Mouse (Mus musculus): ENCODE measurements around the gene Psmd13. TPM values are rescaled to one million over a fixed set of nuclear protein-coding genes. Genes with fewer than 3 reads are reported as not detected.

Psmd13 gene
- total and polyA plus RNA-seq, 3 experiments: 50.8 to 86.1 (median 72.6) TPM

GRCm38 (mm10) chr7:140921225-140921975, 39.6 kb downstream of the Psmd13 start:
- no peak for DNase-seq
- WGBS: 30% methylated on average over 22 of the region's 22 CpGs
- intact Hi-C loops (cut with DNase I): no loop called here
- Histone ChIP-seq H3K4me3 (no peak overlapping the region), H3K27me3 (ENCODE audit: control insufficient read depth, insufficient read depth, low read length) (peaks cover 18% of the 10 kb centered on the region), H3K4me1 (ENCODE audit: control insufficient read depth, insufficient read depth, low read length) (peaks cover 4% of the 10 kb centered on the region), H3K79me2 (replicated peaks; ENCODE audit: control insufficient read depth, insufficient read depth, low read length) (no peaks in the 10 kb centered on the region), H3K9ac (ENCODE audit: low read depth, low read length) (no peak overlapping the region), H3K27ac (no peak overlapping the region), H3K36me3 (ENCODE audit: control insufficient read depth, insufficient read depth, low read length) (no peaks in the 10 kb centered on the region)
- no peak for TF ChIP-seq CTCF (IDR thresholded peaks at IDR 0.05)
- no peak for TF ChIP-seq EP300 (IDR thresholded peaks at IDR 0.05; ENCODE audit: insufficient read depth, low read depth, low read length)
- no peak for TF ChIP-seq POLR2A (IDR thresholded peaks at IDR 0.05; ENCODE audit: insufficient read depth, low read depth, low read length)

DNA sequence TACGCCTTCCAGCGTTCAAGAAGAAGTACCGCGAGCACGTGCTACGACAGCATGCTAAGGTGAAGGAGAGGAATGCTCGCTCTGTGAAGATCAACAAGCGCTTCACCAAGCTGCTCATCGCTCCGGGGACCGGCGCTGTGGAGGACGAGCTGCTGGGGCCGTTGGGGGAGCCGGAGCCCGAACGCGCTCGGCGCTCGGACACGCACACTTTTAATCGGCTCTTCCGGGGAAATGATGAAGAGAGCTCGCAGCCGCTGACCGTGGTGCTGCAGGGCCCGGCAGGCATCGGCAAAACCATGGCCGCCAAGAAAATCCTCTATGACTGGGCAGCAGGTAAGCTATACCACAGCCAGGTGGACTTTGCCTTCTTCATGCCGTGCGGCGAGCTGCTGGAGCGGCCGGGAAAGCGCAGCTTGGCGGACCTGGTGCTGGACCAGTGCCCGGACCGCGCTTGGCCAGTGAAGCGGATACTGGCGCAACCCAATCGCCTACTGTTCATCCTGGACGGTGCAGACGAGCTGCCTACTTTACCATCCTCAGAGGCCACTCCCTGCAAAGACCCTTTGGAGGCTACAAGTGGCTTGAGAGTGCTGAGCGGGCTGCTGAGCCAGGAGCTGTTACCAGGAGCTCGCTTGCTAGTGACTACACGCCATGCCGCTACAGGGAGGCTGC, 40.8 kb downstream of the Psmd13 start:
- WGBS: 1% methylated on average over 49 of the region's 49 CpGs
- peak; percentile 64 to 75 for DNase-seq
- Histone ChIP-seq H3K36me3 (ENCODE audit: control insufficient read depth, insufficient read depth, low read length) (no peaks in the 10 kb centered on the region), H3K79me2 (replicated peaks; ENCODE audit: control insufficient read depth, insufficient read depth, low read length) (no peaks in the 10 kb centered on the region), H3K4me1 (ENCODE audit: control insufficient read depth, insufficient read depth, low read length) (peaks cover 4% of the 10 kb centered on the region), H3K4me3 (peak overlapping the region; percentile 30), H3K9ac (ENCODE audit: low read depth, low read length) (no peak overlapping the region), H3K27ac (no peak overlapping the region), H3K27me3 (ENCODE audit: control insufficient read depth, insufficient read depth, low read length) (peaks cover 18% of the 10 kb centered on the region)
- intact Hi-C loops (cut with DNase I): no loop called here
- TF ChIP-seq EP300 (IDR thresholded peaks at IDR 0.05; ENCODE audit: insufficient read depth, low read depth, low read length): no peak
- no peak for TF ChIP-seq CTCF (IDR thresholded peaks at IDR 0.05)
- TF ChIP-seq POLR2A (IDR thresholded peaks at IDR 0.05; ENCODE audit: insufficient read depth, low read depth, low read length): no peak

GRCm38 (mm10) chr7:140923070-140923775, 41.5 kb downstream of the Psmd13 start:
- no peak overlapping the region for H3K9ac ChIP-seq (ENCODE audit: low read depth, low read length)
- H3K4me3 ChIP-seq: peak overlapping the region; percentile 30
- DNase-seq: no peak
- H3K36me3 ChIP-seq (ENCODE audit: control insufficient read depth, insufficient read depth, low read length): no peaks in the 10 kb centered on the region
- no peak overlapping the region for H3K27ac ChIP-seq
- peaks cover 4% of the 10 kb centered on the region for H3K4me1 ChIP-seq (ENCODE audit: control insufficient read depth, insufficient read depth, low read length)
- H3K27me3 ChIP-seq (ENCODE audit: control insufficient read depth, insufficient read depth, low read length): peaks cover 18% of the 10 kb centered on the region
- WGBS: 24% methylated on average over 30 of the region's 30 CpGs
- H3K79me2 ChIP-seq (replicated peaks; ENCODE audit: control insufficient read depth, insufficient read depth, low read length): no peaks in the 10 kb centered on the region
- TF ChIP-seq POLR2A (IDR thresholded peaks at IDR 0.05; ENCODE audit: insufficient read depth, low read depth, low read length) (no peak), EP300 (IDR thresholded peaks at IDR 0.05; ENCODE audit: insufficient read depth, low read depth, low read length) (no peak), CTCF (IDR thresholded peaks at IDR 0.05) (no peak)
- intact Hi-C loops (cut with DNase I): no loop called here

DNA sequence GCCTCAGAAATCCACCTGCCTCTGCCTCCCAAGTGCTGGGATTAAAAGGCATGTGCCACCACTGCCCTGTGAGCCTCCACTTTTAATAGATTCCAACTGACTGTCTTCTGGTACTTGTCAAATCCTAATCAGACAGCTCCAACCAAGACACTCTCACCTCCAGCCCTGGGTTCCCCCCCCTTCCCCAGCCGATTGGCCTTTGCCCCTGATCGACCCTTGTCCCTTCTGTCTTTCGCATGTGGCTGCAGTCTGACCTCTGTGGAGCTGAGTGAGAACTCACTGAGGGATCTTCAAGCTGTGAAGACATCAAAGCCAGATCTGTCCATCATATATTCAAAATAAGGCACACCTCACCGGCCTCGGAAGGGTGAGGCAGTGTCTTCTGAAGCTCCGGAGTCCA, 45.4 kb downstream of the Psmd13 start:
- DNase-seq: no peak
- H3K4me3 ChIP-seq: no peak overlapping the region
- no peak overlapping the region for H3K27ac ChIP-seq
- TF ChIP-seq POLR2A (IDR thresholded peaks at IDR 0.05; ENCODE audit: insufficient read depth, low read depth, low read length) (no peak), EP300 (IDR thresholded peaks at IDR 0.05; ENCODE audit: insufficient read depth, low read depth, low read length) (no peak), CTCF (IDR thresholded peaks at IDR 0.05) (no peak)
- peaks cover 3% of the 10 kb centered on the region for H3K4me1 ChIP-seq (ENCODE audit: control insufficient read depth, insufficient read depth, low read length)
- H3K9ac ChIP-seq (ENCODE audit: low read depth, low read length): no peak overlapping the region
- WGBS: 81% methylated on average over 6 of the region's 6 CpGs
- H3K79me2 ChIP-seq (replicated peaks; ENCODE audit: control insufficient read depth, insufficient read depth, low read length): no peaks in the 10 kb centered on the region
- intact Hi-C loops (cut with DNase I): no loop called here
- H3K36me3 ChIP-seq (ENCODE audit: control insufficient read depth, insufficient read depth, low read length): no peaks in the 10 kb centered on the region
- peaks cover 10% of the 10 kb centered on the region for H3K27me3 ChIP-seq (ENCODE audit: control insufficient read depth, insufficient read depth, low read length)

GRCm38 (mm10) chr7:140938436-140938835, 56.7 kb downstream of the Psmd13 start:
- intact Hi-C loops (cut with DNase I): no loop called here
- no peak for DNase-seq

More at GRCm38 (mm10) chr7:140938436-140938835, 56.7 kb downstream of the Psmd13 start:
- Histone ChIP-seq H3K79me2 (replicated peaks; ENCODE audit: control insufficient read depth, insufficient read depth, low read length) (no peaks in the 10 kb centered on the region), H3K4me3 (no peak overlapping the region), H3K9ac (ENCODE audit: low read depth, low read length) (no peak overlapping the region), H3K27me3 (ENCODE audit: control insufficient read depth, insufficient read depth, low read length) (no peaks in the 10 kb centered on the region), H3K4me1 (ENCODE audit: control insufficient read depth, insufficient read depth, low read length) (peaks cover 10% of the 10 kb centered on the region), H3K36me3 (ENCODE audit: control insufficient read depth, insufficient read depth, low read length) (no peaks in the 10 kb centered on the region), H3K27ac (no peak overlapping the region)
- 49% methylated on average over 3 of the region's 3 CpGs for WGBS
- peak; percentile 38 for TF ChIP-seq CTCF (IDR thresholded peaks at IDR 0.05)
- no peak for TF ChIP-seq POLR2A (IDR thresholded peaks at IDR 0.05; ENCODE audit: insufficient read depth, low read depth, low read length)
- TF ChIP-seq EP300 (IDR thresholded peaks at IDR 0.05; ENCODE audit: insufficient read depth, low read depth, low read length): no peak

Measured in heart, adult 2 months (tissue).